Mouse (Mus musculus) gonadal fat pad, adult 2 months (tissue): ENCODE results near the gene Adamts17. TPM values are rescaled to one million over a fixed set of nuclear protein-coding genes. Genes with fewer than 3 reads are reported as not detected.

Experiments
- DNase-seq: peaks from one replicate; pipeline ENCODE4 v3.0.0-alpha.2; 2012; ENCODE audit warnings: low read depth
- polyA plus RNA-seq: library from polyadenylated mRNA; depleted of rRNA; stranded (reverse); fragments of >200 nt; gene quantifications from 2 replicates; pipeline ENCODE4 v1.2.3, GENCODE M21; 2012

The Adamts17 gene
- polyA plus RNA-seq, 1 experiment = 0.88 TPM

DNA sequence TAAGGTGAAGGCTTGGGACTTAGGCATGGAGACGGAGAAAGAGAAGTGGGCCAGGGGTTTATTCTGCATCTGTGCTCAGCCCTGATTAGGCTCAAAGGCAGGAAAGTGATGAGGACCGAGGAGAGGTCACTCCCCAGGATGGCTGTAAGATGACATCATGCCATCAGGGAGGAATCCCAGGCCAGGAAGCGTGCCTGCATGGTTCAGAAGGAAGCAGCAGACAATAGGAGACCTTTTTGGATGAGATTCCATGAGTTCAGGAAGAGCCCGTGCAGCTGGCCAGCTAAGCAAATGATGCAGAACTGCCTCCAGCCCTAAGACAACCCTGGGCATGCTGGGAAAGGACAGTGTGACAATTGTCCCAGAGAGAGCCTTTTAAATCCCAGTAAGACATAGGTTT, 93.7 kb downstream of the Adamts17 start:
- DNase-seq = no peak

DNA sequence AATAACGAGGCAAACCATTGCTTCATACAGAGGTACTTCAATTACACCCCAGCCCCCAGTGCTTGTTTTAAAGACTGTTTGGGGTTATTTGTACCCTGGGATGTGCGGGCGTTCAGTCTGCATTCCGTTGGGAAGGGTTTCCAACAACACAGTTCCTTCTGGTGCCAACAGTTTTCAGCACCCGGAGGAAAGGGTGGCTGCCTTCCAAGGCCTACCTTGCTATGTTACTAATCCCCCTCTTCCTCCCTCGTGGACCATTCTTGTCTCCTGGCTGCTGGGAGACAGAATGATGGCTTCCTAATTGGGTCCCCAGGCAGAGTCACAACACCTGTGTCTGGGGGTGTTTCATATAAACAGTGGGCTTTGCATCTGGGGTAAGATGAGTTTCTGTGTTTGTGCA, 94.5 kb downstream of the Adamts17 start:
- no peak for DNase-seq

DNA sequence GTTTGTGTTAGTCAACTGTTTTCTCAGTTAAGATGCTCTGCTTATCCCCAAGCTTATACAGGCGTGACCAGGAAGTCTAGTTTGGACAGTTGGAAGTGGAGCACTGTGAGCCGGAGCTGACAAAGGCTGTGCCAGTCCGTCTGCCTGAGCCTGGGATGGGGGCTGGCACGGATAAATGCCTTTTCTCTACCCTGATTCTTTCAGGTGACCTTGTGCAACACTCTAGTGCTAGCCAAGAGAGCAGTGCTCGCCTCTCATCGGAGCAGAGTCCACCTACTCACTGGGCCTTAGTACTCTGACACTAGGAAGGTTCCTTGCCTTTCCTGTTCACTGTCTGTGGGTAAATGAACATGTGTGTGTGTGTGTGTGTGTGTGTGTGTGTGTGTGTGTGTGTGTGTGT, 95.5 kb downstream of the Adamts17 start:
- DNase-seq = no peak

DNA sequence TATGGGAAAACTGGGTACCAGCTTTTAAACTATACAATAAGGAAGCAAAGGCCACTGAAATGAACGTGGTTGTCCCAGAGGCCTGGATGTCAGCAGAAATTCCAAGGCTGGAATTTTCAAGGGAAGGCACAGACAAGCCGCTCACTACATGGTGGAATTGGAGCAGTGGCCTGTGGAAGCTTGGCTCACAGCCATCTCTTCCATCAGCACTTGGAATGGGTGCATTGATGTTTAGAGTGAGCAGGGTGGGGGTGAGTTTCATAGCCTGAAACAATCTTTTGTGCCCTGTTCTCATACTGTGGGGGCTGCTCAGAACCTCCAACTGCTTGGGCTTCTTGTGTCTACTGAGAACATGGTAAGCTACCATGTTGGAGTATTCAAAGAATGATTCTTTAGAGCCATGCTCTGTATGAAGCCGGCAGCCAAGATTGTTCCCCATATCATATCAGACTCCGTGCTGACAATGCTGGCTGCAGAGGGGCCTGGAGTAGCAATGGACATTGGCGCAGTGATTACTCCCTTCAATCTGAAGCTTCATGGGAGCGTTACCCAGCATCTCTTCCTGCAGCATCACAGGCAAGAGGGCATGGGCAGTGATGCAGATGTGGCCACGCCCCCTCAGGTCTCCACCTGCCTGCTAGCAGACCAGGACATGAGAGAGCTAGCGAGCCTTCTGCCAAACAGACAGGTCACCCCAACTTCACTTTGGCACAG, 96.7 kb downstream of the Adamts17 start:
- no peak for DNase-seq

DNA sequence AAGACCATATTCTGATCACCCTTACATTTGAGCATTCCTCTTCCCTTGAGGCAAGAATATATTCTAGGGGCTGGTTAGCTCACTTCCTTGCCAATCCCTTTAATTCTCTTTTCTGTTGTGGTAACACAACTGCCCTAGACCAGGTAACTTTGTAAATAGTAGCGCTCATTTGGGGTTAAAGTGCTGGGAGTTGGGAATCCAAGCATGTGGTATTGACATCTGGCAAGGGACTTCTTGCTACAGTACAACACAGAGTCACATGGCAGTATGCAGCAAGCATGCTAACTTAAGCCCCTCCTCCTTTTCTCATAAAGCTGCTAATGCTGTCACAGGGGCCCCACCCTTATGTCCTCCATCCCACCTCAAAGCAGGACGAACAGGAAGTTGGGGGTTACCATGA, 97.4 kb downstream of the Adamts17 start:
- DNase-seq = no peak

DNA sequence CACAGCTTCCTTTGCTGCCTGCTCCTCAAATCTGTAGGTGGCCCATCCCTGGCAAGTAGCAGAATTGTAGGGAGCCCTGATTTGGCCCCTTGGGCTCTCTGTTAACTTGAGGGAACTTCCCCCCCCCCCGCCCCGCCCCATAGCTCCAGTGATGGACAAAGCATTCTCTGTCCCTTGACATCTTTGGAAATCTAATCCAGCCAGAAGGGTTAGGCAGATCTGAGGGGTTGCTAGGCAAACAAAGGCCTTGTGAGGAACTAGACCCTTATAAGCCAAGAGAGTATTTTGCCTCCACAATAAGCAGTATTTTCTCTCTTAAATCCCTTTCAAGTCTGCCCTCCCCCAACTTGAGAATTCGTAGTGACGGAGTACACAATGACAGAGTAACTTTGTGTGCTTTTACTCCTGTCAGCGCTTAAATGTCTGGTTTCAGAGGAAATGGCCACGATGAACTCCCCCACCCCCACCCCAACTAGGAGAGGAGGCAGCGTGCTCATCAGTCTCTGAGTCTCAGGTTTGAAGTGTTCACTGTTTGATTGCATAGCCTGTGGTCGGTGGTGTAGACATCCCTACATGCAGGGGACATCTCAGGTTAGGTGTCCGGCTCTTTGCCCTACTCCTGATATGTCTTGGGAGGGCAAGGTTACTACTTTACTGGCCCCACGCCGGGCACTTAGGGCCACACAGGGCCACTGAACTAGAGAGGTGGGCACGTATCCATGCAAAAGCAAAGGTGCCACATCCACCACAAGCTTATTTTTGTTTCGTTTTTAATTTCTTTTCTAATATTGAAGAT, 99.7 kb downstream of the Adamts17 start:
- DNase-seq = no peak

DNA sequence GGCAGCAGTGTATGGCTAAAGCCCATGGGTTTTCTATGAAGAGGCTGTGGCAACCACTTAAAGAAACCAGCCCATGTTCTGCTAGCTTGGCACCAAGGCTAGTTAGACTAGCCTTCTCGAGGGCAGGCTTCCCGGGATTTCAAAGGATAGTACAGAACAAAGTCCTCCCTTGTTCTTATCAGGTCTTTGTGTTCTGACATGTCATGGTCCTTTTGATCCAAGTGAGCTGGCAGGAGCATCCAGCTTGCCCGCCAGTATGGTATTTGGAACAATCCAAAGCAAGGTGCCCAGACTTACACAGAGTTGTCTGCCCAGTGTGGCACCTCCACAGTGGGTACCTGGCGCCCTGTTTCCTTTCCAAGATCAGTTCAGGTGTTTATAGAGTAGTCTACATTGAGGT, 101.2 kb downstream of the Adamts17 start:
- no peak for DNase-seq

DNA sequence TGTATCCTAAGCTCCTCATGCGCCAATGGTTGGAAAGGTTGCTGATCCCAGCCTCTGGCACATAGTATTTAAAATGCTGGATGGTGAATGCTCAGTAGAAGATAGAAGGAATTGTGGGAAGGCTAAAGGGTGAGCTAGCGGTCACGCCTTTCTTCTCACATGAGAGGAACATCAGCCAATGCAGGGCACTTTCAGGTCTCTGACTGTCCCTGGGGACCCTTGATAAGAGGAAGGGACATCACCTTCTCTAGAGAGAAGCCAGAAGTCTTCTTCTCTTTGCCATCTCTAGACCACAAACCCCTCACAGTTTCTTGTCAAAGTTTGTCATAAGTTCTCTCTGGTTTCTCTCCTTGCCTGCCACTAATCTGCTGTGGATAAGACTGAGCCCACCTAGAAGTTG, 109.5 kb downstream of the Adamts17 start:
- DNase-seq = no peak

DNA sequence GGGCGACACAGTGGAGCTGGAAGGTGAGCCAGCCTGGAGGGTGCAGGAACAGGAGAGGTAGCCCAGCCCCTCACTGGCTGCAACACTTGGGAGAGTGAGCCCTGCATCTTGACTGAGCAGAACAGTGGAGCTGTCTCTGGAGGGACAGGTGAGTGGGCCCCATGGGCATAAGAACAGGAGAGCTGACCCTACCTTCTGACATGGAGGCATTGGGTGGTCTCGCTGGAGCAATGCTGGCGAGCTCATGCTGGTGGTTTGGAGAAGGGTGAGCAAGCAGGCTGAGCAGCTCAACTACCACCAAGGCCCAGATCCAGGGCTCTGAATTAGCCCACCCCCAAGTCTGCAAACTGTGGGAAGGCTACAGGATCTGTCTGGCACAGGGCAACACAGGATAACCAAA, 113.4 kb downstream of the Adamts17 start:
- no peak for DNase-seq

DNA sequence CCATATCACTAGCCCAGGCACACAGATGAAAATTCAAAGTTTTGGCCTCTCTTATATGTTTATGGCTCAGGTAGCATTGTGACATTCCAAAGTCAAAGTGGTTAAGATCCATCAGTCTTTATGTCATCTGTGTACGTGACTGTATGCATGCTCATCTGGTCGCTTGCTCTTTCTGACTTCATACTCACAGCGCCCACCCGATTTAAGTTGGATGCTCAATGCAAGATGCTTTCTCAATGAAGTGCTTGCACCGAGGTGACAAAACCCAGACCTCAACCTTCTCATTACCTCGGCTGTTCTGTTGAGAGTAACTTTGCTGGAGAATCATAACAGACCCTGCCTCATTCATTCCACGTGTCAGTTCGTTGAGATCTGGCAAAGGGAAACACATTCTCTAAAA, 114.5 kb downstream of the Adamts17 start:
- no peak for DNase-seq

DNA sequence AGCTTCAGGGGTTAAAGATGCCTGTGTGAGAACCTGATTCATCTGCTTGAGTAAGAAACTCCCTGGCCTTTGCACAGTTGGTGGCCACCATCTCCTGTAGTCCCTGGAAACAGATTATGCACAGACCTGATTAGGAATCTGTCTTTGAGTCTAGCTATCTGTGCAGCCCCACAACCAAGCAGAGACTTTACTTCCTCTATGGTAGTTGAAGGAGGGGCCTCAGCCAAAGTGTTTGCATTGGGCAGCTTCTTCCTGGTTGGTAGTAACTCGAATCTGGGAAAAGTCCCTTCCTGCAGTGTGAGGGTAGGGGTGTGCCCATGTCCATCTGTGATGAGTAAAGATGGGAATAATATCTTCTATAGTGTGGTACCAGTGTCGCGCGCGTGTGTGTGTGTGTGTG, 115.2 kb downstream of the Adamts17 start:
- DNase-seq = no peak

DNA sequence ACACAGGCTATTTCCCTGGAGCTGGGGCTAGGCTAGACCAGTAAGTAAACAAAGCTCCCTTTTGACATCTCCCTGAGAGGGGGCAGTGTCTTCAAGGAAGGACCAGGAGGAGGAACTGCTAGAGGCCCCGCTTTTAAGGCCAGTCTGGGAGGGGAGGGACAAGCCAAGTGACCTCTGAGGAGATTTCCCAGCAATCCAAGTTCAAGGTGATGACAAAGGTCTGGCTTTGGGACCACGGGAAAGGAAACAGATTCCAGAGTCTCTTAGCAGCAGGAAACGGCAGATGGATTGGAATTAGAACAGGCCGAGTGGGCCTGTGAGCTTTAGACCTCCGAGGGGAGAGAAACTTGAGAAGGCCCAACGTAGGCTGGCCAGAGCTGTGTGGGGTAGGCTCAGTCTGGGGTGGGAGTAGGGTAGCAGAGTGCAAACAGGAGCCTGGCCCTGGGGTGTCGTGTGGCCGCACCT, 116.0 kb downstream of the Adamts17 start:
- DNase-seq = no peak

DNA sequence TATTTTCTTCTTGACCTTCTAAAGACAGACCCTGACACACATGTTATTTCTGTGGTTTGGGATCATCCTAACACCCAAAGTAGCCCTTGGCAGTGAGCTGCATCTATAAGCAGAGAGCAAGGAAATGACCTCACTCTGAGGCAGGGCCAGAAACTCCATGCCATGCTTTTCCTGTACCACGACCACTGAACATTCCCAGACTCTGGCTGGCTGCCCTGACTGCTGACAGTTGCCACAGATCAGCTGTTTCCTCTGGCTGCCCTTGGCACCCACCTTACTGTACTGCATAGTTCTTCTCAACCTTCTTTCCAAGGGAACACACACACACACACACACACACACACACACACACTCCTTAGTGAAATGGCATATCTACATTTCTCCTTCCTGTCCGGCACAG, 116.4 kb downstream of the Adamts17 start:
- DNase-seq = no peak

DNA sequence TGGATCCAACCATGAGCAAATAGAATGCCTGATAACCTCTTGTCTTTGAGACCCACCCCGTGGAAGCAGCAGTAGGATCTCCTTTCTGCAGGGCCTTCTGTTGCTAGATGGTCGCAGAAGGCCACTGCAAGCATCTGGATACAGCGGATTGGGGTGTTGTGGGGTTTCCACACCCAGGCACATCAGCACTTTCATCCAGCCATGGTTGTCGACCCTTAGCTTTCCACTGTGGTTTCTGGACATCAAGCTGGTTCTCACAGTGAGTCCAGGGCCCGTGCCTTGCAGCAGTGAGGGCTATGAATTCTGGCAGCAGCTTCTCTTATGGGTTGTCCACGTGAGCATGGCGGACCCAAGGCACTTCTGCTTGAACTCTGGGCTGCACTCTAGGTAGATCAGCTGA, 118.2 kb downstream of the Adamts17 start:
- no peak for DNase-seq

DNA sequence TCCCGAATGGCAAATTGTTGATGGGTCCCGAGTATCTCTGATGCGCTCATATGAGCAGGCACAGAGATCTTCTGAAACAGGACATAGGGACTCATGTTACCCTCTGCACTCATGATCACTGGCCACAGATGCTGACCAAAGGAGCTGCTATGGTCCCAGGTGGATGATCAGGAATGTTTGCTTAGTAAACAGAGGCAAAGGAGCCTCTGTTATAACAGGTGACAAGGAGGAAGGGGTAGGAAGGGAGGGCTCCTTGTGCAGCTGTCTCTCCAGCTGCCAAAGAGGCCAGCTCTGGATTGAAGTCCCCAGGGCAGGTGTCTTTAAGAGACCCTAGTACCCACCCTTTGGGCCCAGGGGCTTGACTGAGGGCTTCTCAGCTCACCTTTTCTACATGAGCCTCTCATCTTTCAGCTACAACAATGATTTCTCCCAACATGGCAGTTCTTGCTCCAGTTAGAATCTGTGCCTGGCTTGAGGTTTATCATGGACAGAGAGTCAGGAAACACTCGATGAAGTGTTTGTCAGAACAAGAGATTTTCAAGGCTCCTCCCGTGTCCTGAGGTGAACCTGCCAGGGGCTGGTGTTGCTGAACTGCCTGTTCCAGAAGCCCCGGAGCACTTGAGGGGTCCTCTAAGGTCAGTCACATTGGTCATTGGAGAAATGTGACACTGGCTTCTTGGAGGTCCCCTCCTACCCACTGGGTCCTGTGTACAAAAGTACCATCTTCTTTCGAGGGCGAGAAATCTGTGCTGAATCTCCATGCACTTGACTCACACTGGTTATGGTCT, 120.9 kb downstream of the Adamts17 start:
- no peak for DNase-seq

DNA sequence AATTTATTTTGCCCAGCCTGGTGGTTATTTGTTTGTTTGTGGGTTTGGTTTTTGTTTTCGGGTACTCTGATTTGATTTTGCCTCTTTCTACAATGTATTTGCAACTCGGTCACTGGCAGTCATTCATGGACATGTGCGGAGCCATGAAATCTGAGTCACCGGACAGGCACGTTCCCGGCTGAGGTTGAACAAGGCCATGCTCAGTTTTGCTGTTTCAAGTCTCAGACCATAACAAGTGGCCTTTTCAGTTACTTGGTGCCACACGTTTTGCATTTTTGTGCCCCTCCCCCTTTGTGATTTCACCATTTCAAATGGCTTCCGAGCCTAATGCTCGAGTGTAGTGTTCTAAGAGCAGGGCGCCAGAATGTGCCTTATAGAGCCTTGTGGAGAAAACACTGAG, 123.2 kb downstream of the Adamts17 start:
- DNase-seq = no peak

DNA sequence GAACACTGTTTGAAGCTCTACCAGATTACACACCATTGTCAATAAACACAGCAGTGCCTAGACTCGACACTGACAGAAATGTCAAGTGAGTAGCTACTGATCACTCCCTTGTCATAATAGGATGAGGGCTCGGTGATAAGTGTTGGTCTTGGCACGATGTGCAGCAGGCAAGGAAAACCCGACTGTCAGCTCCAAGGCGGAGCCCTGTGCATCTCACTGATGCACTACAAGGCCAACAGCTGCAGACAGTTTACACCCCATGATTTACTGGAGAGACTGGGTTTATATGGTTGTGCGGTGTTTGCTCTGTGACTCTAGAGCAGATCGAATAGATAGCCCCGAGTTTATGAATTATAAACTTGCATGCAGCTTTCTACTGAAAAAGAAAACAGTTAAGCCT, 124.0 kb downstream of the Adamts17 start:
- DNase-seq = no peak

DNA sequence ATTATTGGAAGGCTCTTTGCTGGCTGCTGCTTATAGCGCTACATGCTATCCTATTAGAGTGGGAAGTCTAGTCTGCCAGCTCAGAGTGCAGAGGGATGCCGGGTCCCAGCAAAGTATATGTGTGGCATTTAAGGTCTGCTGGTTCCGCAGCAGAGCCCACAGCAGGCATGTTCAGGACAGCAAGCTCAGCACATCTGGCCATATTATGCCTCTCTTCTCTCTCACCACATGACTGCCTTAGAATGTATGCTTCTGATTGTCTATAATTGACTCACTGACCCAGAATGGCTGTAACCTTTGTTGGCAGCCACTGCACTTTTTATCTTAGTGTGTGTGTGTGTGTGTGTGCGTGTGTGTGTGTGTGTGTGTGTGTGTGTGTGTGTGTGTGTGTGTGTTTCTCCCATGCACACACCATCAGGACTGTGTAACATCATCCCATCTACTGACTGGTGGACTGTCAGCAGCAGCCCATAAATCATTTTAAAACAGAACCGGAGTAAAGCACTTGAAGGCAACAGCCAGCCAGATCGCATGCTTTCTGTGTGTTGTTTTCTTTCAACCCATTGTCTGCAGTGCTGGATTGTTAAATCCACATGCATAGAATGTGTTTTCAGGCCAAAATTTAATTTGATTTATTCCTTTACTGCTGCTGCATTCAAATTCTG, 127.1 kb downstream of the Adamts17 start:
- DNase-seq = no peak

DNA sequence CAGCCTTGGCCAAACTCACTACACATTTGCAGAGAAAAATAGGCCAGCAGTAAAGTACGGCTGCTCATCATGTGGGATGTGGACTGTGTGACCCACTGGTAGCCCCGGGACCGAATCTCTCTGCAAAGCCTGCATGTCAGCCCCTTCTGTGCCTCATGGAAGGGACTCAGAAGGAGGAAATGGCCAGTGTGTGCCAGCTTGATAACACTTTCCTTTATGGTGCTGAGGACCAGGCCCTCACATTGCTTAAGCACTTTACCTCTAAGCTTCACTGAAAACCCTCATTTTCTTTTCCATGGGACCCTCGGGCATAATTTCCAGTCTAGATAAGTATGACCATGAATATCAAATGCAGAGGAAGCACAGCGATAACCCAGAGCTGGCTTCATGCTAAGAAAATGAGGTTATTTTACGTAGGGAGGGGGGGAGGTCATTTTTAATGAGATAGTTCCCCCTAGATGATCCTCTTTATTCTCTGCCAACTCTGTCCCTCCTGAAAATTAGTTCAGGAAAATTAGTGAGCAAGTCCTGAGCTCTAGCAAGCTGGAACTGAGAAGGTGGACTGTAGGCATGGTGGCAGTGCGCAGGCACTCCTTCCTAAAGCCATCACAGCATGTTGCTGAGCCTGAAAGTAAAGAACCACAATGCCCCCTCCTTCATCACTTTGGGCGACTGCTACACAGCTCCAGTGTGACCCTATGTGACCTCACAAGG, 127.8 kb downstream of the Adamts17 start:
- no peak for DNase-seq

DNA sequence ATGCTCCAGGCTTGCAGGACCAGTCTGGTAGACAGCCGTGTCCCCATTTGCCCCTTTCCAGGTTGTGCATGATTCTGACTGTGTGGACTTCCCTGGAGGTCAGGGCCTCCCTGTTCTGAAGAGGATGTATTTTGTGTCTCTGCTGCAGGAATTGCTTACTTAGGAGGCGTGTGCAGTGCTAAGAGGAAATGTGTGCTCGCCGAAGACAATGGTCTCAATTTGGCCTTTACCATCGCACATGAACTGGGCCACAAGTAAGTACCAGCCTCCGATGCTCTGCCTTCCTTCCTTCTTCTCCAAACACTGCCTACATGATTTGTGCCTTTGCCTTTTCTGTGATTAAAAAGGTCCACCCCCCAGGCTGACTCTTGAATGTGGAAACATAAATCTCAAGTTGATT, 129.1 kb downstream of the Adamts17 start:
- DNase-seq = no peak

DNA sequence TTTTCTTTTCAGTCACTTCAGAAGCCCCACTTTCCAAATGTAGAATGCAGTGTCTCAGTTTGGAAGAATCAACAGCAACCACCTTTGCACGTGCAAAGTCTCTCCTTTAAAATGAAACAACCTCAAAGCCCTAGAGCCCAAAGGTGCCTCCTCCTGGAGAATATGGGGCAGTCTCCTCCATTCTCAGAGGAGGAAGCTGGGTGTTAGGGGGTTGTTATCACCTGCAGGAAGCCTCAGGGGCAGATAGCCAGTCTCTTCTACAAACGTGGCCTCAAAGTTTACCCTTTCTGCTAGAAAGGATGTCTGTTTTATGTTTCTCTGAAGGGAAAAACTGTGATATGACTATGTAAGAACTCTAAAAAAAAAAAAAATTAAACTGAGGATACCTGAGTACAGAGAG, 129.7 kb downstream of the Adamts17 start:
- DNase-seq = no peak
